Mouse (Mus musculus) intestine, embryonic 16.5 days (tissue): ENCODE measurements around the gene Tvp23b. TPM values are rescaled to one million over a fixed set of nuclear protein-coding genes. Genes with fewer than 3 reads are reported as not detected.
A peak's percentile ranks its signal among the peaks of the same experiment; 100 is the strongest.

Experiments used
- ATAC-seq: fragments of 200-750 bp; cut with Nextera tagmentation; 2 replicates; pipeline ENCODE4 v1.8.0; 2017; ENCODE audit warnings: moderate TSS enrichment, moderate library complexity
- H3K27ac ChIP-seq: fragments of 300-500 bp; sonication (generic); 2 replicates; pipeline ENCODE4 v1.5.1; 2014; ENCODE audit warnings: mild to moderate bottlenecking, low read length
- H3K27me3 ChIP-seq: fragments of 300-500 bp; sonication (generic); replicated peaks from 2 replicates; pipeline ENCODE4 v1.6.1; 2014; ENCODE audit warnings: low read length, control low read depth, mixed read lengths; ENCODE audit not compliant: control insufficient read depth, insufficient read depth
- H3K36me3 ChIP-seq: fragments of 300-500 bp; sonication (generic); 2 replicates; pipeline ENCODE4 v1.6.1; 2014; ENCODE audit warnings: low read length, control low read depth; ENCODE audit not compliant: control insufficient read depth, insufficient read depth
- H3K4me1 ChIP-seq: fragments of 300-500 bp; sonication (generic); 2 replicates; pipeline ENCODE4 v1.6.1; 2014; ENCODE audit warnings: low read length, control low read depth, mixed read lengths; ENCODE audit not compliant: control insufficient read depth, insufficient read depth
- H3K4me2 ChIP-seq: fragments of 300-500 bp; sonication (generic); 2 replicates; pipeline ENCODE4 v1.6.1; 2014; ENCODE audit warnings: low read depth, low read length, control low read depth
- H3K4me3 ChIP-seq: fragments of 300-500 bp; sonication (generic); 2 replicates; pipeline ENCODE4 v1.5.1; 2014; ENCODE audit warnings: mild to moderate bottlenecking, low read length
- H3K9ac ChIP-seq: fragments of 300-500 bp; sonication (generic); 2 replicates; pipeline ENCODE4 v1.6.1; 2014; ENCODE audit warnings: low read depth, low read length
- H3K9me3 ChIP-seq: fragments of 300-500 bp; sonication (generic); 2 replicates; pipeline ENCODE4 v1.6.1; 2016; ENCODE audit warnings: low read length, control low read depth; ENCODE audit not compliant: control insufficient read depth
- WGBS: fragments of 180-500 bp; shearing (Covaris S2); extraction: QIAGEN DNeasy Blood & Tissue Kit; methylation state at CpG from one replicate; pipeline ENCODE4 v1.1.7; 2014; 5-methylcytosine and 5-hydroxymethylcytosine counted together
- polyA plus RNA-seq: library from polyadenylated mRNA; unstranded; fragments of >200 nt; fragmentation: Nextera tagmentation; extraction: Ambion mirVana; gene quantifications from 2 replicates; pipeline ENCODE4 v1.2.1, GENCODE M21; 2015

Tvp23b gene
- polyA plus RNA-seq, 1 experiment from 2014 or later = 90.2 TPM

GRCm38 (mm10) chr11:62853334-62853733 lies 25.9 kb upstream of the Tvp23b start:
- no peak for ATAC-seq
- H3K9me3 ChIP-seq = no peaks in the 10 kb centered on the region
- 86% methylated on average over 6 of the region's 6 CpGs for WGBS

GRCm38 (mm10) chr11:62865562-62865961 lies 13.7 kb upstream of the Tvp23b start:
- ATAC-seq = no peak
- 70% methylated on average over 4 of the region's 4 CpGs for WGBS
- no peak overlapping the region for H3K4me2 ChIP-seq
- H3K9me3 ChIP-seq = no peaks in the 10 kb centered on the region
- no peak overlapping the region for H3K9ac ChIP-seq
- H3K4me3 ChIP-seq = no peak overlapping the region
- H3K27ac ChIP-seq = no peak overlapping the region
- H3K27me3 ChIP-seq = no peaks in the 10 kb centered on the region
- no peaks in the 10 kb centered on the region for H3K36me3 ChIP-seq
- no peaks in the 10 kb centered on the region for H3K4me1 ChIP-seq

More at GRCm38 (mm10) chr11:62853334-62853733, 25.9 kb upstream of the Tvp23b start:
- Histone ChIP-seq H3K9ac (no peak overlapping the region), H3K4me2 (no peak overlapping the region), H3K4me1 (no peaks in the 10 kb centered on the region), H3K27ac (no peak overlapping the region), H3K27me3 (no peaks in the 10 kb centered on the region), H3K4me3 (no peak overlapping the region), H3K36me3 (no peaks in the 10 kb centered on the region)

- no peaks in the 10 kb centered on the region for H3K9me3 ChIP-seq
- H3K27me3 ChIP-seq = no peaks in the 10 kb centered on the region
- no peak overlapping the region for H3K4me2 ChIP-seq
- no peak for ATAC-seq
- no peak overlapping the region for H3K9ac ChIP-seq
- 79% methylated on average over 7 of the region's 7 CpGs for WGBS
- no peak overlapping the region for H3K4me3 ChIP-seq
- no peak overlapping the region for H3K27ac ChIP-seq
- H3K36me3 ChIP-seq = no peaks in the 10 kb centered on the region
- no peaks in the 10 kb centered on the region for H3K4me1 ChIP-seq
These were observed 12.6 kb upstream of the Tvp23b start for GRCm38 (mm10) chr11:62866685-62867084.

- 73% methylated on average over 5 of the region's 5 CpGs for WGBS
These were observed 10.1 kb upstream of the Tvp23b start for GRCm38 (mm10) chr11:62869201-62869600.

GRCm38 (mm10) chr11:62869715-62870371 lies 9.4 kb upstream of the Tvp23b start:
- no peak overlapping the region for H3K9ac ChIP-seq
- ATAC-seq = no peak
- H3K4me3 ChIP-seq = no peak overlapping the region
- no peak overlapping the region for H3K4me2 ChIP-seq
- WGBS = 82% methylated on average over 8 of the region's 8 CpGs
- H3K36me3 ChIP-seq = no peaks in the 10 kb centered on the region
- H3K27ac ChIP-seq = no peak overlapping the region
- no peaks in the 10 kb centered on the region for H3K9me3 ChIP-seq
- H3K4me1 ChIP-seq = no peaks in the 10 kb centered on the region
- H3K27me3 ChIP-seq = no peaks in the 10 kb centered on the region

More at GRCm38 (mm10) chr11:62869201-62869600, 10.1 kb upstream of the Tvp23b start:
- Histone ChIP-seq H3K27me3 (no peaks in the 10 kb centered on the region), H3K4me2 (no peak overlapping the region), H3K27ac (no peak overlapping the region), H3K4me3 (no peak overlapping the region), H3K36me3 (no peaks in the 10 kb centered on the region), H3K4me1 (no peaks in the 10 kb centered on the region), H3K9ac (no peak overlapping the region), H3K9me3 (no peaks in the 10 kb centered on the region)
- ATAC-seq = no peak

- Histone ChIP-seq H3K36me3 (no peaks in the 10 kb centered on the region), H3K27ac (no peak overlapping the region), H3K4me3 (no peak overlapping the region), H3K4me1 (no peaks in the 10 kb centered on the region), H3K4me2 (no peak overlapping the region), H3K27me3 (no peaks in the 10 kb centered on the region), H3K9ac (no peak overlapping the region), H3K9me3 (no peaks in the 10 kb centered on the region)
- no peak for ATAC-seq
- 70% methylated on average over 9 of the region's 9 CpGs for WGBS
These were observed 5.8 kb upstream of the Tvp23b start for GRCm38 (mm10) chr11:62873479-62873878.

- Histone ChIP-seq H3K9ac (no peak overlapping the region), H3K27ac (no peak overlapping the region), H3K4me1 (no peaks in the 10 kb centered on the region), H3K9me3 (no peaks in the 10 kb centered on the region), H3K4me3 (no peak overlapping the region), H3K36me3 (no peaks in the 10 kb centered on the region), H3K4me2 (no peak overlapping the region), H3K27me3 (no peaks in the 10 kb centered on the region)
- 73% methylated on average over 1 of the region's 1 CpGs for whole genome bisulfite sequencing
- no peak for ATAC-seq
These were observed 3.6 kb upstream of the Tvp23b start for GRCm38 (mm10) chr11:62875696-62876095.

GRCm38 (mm10) chr11:62876445-62876844 lies 2.8 kb upstream of the Tvp23b start:
- WGBS = 82% methylated on average over 4 of the region's 4 CpGs
- Histone ChIP-seq H3K4me1 (no peaks in the 10 kb centered on the region), H3K27me3 (no peaks in the 10 kb centered on the region), H3K4me2 (no peak overlapping the region), H3K27ac (no peak overlapping the region), H3K4me3 (no peak overlapping the region), H3K9me3 (no peaks in the 10 kb centered on the region), H3K9ac (no peak overlapping the region), H3K36me3 (no peaks in the 10 kb centered on the region)
- ATAC-seq = no peak

GRCm38 (mm10) chr11:62877391-62877790 lies 1.9 kb upstream of the Tvp23b start:
- no peak overlapping the region for H3K4me3 ChIP-seq
- no peaks in the 10 kb centered on the region for H3K9me3 ChIP-seq
- H3K36me3 ChIP-seq = no peaks in the 10 kb centered on the region
- no peaks in the 10 kb centered on the region for H3K27me3 ChIP-seq
- 83% methylated on average over 1 of the region's 1 CpGs for WGBS
- H3K4me2 ChIP-seq = no peak overlapping the region
- no peak overlapping the region for H3K27ac ChIP-seq
- H3K4me1 ChIP-seq = no peaks in the 10 kb centered on the region
- no peak for ATAC-seq
- no peak overlapping the region for H3K9ac ChIP-seq

- peak; percentile 7 for ATAC-seq
- Histone ChIP-seq H3K4me2 (peak overlapping the region; percentile 51), H3K36me3 (no peaks in the 10 kb centered on the region), H3K4me1 (no peaks in the 10 kb centered on the region), H3K4me3 (peak overlapping the region; percentile 64), H3K9me3 (no peaks in the 10 kb centered on the region), H3K27ac (no peak overlapping the region), H3K9ac (peak overlapping the region; percentile 91; the same call in 1 of the 2 replicates), H3K27me3 (no peaks in the 10 kb centered on the region)
- WGBS = 25% methylated on average over 9 of the region's 9 CpGs
These were observed 527 bp upstream of the Tvp23b start for GRCm38 (mm10) chr11:62878728-62879127.
